Mouse (Mus musculus): ENCODE data around the gene Glb1l.

- no peak for TF ChIP-seq CTCF (IDR thresholded peaks at IDR 0.05; ENCODE audit: extremely low read depth, insufficient read depth, insufficient read length, insufficient replicate concordance)
- no peak for TF ChIP-seq POLR2A (IDR thresholded peaks at IDR 0.05; ENCODE audit: low read depth, low read length)
Measured at GRCm38 (mm10) chr1:75179334-75180104, 31.1 kb downstream of the Glb1l start.

All from spleen, adult 2 months (tissue).